Mouse (Mus musculus) adrenal gland, postnatal 36 days (tissue): ENCODE data around the gene Lgr6. TPM values are rescaled to one million over a fixed set of nuclear protein-coding genes. Genes with fewer than 3 reads are reported as not detected.

Experiments used
- DNase-seq, 2 experiments: peaks; one replicate each; pipeline ENCODE4 v3.0.0; 2021; ENCODE audit warnings: mixed read lengths in 1 of 2
- long read RNA-seq, 2 experiments: library from polyadenylated mRNA; stranded (forward); transcript quantifications; one replicate each; pipeline ENCODE4 v2.0.0; 2021; ENCODE audit warnings: borderline sequencing depth in 2 of 2
- total RNA-seq, 2 experiments: library from RNA; stranded (reverse); gene quantifications; 2 replicates each; pipeline ENCODE4 v1.2.3; 2021

The Lgr6 gene
- 1 to 10 TPM; 1.2 to 2.2 TPM for total RNA-seq
- long read RNA-seq, experiment 1, partial matches to known transcripts, result 1 of 3 reads
- long read RNA-seq, experiment 1, other reads (novel, unspliced or antisense), result 2 of 3 reads
- long read RNA-seq, experiment 2, partial matches to known transcripts, result 0 of 1 reads
- long read RNA-seq, experiment 2, other reads (novel, unspliced or antisense), result 1 of 1 reads

DNA sequence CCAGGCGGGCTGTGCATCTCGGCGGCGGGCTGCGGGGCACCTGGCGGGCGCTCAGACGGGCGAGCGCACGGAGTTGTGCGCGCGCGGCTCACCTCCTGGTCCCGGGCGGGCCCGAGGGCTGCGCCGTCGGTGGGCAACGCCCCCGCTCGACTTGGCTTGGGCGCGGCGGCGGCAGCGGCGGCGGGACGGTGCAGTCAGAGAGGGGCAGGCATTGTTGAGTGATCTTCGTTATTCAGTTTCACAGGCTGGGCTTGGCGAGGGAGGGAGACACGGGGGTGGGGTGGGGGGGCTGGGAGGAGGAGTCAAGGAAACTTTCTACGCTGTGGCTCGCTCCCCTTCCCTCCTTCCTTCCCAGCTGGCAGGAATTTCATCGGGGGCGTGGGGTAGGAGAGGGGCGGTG, at the start of gene Lgr6:
Gene Lgr6 (minus strand): TSS at position 153 of the 400 bp plus-strand sequence.
- peak in 1 of 2 experiments; percentile 25 for DNase-seq

- DNase-seq, result peak; percentile 64 to 75
Measured at GRCm38 (mm10) chr1:135154411-135154959, 49.4 kb upstream of the Lgr6 start.

DNA sequence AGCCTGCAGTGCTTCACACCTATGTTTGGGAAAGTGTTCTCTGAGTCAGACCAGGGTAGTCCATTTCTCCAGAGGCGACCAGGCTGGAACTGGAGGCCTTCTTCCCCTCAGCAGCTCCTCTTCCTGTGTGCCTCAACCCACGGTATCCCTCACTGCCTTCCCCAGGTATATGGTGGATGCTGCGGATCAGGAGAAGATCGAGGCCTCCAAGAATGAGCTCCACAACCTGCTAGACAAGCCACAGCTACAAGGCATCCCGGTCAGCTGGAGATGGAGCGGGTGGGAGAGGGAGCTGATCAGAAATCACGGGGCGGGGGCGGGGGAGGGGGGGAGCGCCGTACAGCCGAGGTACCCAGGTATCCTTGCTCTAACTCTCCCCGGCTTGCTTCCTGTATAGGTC, 48.9 kb upstream of the Lgr6 start:
- DNase-seq, result no peak

DNA sequence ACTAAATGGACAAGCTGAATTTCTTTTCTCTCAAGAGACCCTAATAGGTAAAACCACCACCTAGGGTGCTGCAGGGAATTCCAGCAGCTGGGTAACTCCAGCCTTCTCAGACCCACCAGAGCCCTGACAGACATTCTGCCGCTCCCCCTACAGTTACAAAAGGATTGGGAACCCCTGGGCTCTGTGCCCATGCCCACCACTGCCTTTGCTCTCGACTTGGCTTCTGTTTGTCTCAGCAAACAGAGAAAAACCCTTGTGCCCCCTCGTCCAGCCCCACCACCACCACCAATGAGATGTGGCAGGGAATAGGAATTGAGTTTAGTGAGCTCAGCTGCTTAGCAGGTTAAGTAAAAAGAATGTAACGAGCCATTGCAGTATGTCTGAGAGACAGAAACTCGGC, 43.9 kb upstream of the Lgr6 start:
- DNase-seq, result no peak

GRCm38 (mm10) chr1:135148476-135148875, 43.4 kb upstream of the Lgr6 start:
- DNase-seq, result no peak

GRCm38 (mm10) chr1:135147702-135148058, 42.6 kb upstream of the Lgr6 start:
- DNase-seq, result no peak

GRCm38 (mm10) chr1:135146946-135147701, 42.0 kb upstream of the Lgr6 start:
- DNase-seq, result peak; percentile 91 to 96

- DNase-seq, result peak; percentile 94 to 95
Measured at GRCm38 (mm10) chr1:135146077-135146945, 41.2 kb upstream of the Lgr6 start, which contains the start of gene Arl8a. Gene Arl8a, plus strand, starts transcription at chr1:135146824.

- no peak for DNase-seq
Measured at GRCm38 (mm10) chr1:135143940-135144339, 38.9 kb upstream of the Lgr6 start.

DNA sequence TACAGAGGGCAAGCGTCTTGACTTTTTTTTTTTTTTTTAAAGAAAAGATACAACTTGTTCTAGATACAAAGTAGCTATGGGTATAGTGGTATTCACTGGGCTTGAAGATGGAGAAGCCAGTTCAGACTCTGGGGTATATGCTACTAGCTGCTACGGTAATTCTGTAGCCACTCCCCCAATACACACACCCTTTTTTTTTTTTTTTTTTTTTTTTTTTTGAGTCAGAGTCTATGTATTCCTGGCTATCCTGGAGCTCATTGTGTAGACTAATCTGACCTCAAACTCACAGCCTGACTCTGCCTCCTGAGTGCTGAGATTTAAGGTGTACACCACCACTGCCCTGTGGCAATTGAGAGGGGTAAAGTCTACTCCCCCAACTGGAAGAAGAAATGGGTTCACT, 37.4 kb upstream of the Lgr6 start:
- no peak for DNase-seq

DNA sequence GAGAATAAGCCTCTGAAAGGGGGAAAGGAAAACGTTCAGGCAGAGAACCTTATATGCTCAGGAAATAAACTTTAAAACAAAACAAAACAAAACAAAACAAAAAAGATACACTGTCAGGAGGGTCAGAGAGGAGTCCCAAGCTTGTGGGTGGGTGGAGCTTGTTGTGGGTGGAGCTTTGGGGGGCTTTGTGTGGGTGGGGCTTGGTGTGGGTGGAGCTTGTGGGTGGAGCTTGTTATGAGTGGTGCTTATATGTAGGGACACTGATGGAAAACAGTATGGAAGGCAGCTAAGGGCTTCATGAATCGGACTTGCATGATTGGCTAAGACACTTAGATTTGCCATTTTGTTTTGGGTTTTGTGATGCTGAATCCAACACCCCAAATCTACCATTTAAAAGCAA, 34.8 kb upstream of the Lgr6 start:
- no peak for DNase-seq

DNA sequence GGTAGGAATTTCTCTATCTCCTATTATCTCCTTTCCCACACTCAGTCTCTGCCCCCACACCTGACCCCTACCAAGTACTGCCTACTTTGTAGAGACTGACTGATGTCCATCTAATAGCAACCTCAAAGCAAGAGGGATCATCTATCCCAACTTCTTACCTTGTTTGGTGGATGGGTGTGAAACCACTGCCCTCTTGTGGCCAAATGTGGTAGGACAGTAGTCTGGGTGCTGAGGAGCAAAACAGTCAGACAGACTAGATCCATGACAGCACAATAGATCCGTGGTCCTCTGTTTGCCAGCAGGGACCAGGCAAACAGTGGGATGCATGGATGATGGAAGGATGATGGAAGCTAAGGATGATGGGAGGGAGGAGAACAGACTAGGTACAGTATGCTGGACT, 31.4 kb upstream of the Lgr6 start:
- DNase-seq, result peak; percentile 58 to 63

GRCm38 (mm10) chr1:135135111-135135787, 30.2 kb upstream of the Lgr6 start:
- DNase-seq, result no peak

GRCm38 (mm10) chr1:135133678-135134435, 28.8 kb upstream of the Lgr6 start:
- DNase-seq, result no peak

GRCm38 (mm10) chr1:135132893-135133369, 27.9 kb upstream of the Lgr6 start:
- no peak for DNase-seq

DNA sequence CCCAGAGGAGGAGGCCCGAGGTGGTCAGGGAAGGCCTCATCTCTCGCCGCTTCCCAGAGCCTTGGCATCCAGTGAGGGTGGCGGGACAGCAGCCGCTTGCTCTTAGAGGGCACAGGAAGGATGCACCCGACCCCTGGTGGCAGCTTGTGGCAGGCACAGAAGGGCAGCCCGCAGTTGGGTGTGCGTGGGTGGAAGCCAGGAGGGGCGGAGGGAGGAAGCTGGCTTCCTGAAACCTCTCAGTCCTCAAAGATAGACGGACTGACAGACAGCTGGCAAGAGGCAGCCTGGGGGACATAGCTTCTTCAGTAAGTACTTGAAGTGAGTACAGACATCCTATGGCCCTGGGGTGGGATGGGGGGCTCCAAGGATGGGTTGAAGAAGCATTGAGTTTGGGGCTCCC, 27.4 kb upstream of the Lgr6 start, which contains the start of gene Ptpn7:
Gene Ptpn7 (plus strand): TSS at position 228 of the 400 bp plus-strand sequence.
- peak; percentile 78 to 88 for DNase-seq

DNA sequence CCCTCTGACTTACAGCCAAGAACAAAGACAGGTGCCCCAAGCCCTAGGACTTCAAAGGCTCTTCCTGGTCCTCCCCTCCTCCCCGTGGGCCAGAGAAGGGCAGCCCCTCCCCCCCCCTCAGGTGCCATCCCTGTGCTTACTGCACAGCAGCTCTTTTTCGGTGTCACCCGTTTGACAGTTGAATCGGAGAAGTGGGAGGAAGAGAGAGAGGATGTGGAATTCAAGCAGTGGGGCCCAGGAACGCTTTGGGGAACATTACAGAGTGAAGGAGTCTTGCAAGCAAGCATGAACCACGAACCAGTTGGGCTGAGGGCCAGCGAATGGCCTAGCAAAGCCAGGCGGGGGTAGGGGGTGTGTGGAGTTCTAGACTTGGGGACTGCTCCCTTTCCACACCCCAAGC, 26.5 kb upstream of the Lgr6 start:
- DNase-seq, result no peak

GRCm38 (mm10) chr1:135131034-135131433, 26.0 kb upstream of the Lgr6 start:
- DNase-seq, result peak; percentile 28 to 60

DNA sequence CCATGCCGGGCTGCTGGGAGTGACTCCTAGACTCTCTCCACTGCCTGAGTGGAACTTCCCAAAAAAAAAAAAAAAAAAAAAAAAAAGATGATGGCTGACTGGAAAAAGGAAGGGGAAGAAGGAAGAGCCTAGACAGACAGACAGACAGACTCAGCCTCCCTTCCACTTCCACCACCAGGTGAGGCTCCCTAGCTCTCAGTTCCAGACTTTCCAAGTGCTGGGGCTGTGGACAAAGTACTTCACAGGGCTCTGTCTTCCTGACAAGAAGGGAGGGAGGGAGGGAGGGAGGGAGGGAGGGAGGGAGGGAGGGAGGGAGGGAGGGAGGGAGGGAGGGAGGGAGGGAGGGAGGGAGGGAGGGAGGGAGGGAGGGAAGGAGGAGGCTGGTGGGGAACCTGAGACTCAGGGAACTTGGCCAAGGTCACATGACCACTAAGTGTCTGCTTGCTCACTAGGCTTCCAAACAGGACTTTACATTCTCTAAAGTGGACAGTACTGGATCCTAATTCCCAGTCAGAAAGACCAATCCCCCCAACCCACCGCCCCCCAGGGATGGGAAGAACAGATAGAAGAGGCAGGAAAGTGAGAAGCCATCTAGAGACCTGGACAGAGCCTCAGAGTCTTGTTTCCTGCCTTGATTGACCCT, 25.4 kb upstream of the Lgr6 start:
- DNase-seq, result no peak

DNA sequence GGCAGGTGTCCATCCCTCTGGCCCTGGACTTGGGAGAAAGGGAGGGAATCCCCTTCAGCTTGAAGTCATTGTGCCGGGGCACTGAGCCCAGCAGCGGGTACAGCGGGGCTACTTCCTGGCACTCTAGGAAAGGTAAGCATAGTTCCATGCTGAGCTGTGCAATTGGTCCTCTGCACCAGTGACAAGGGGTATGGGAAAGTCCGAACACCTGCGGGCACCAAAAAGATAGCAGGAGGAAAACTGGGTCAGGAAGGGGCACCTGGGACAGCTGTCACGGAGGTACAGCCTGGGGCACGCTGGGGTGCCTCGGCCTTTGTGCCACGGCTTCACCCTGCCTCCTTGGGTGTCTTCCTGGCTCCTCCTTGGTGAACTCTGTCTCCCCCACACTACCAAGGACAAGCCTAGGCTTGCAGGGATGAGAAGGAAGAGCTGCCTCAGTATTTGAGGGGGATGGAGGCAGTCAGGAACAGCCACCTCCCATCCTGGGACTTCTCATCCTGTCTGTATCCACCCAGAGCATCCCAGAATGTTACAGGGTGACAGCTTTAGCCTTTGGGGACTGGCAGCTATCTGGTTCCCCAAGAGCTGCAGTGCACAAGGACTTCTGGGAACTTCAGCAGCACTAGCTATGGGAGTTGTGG, 24.6 kb upstream of the Lgr6 start:
- no peak for DNase-seq
